Mouse (Mus musculus) kidney, adult 2 months (tissue): ENCODE results near the gene Aurkaip1.

Experiments used
- CTCF ChIP-seq: fragments of 200-500 bp; conservative IDR thresholded peaks from 2 replicates; pipeline ENCODE4 v1.5.1; 2011; ENCODE audit warnings: low read depth, mild to moderate bottlenecking, control low read depth, low read length, moderate library complexity, mixed read lengths; ENCODE audit not compliant: insufficient read depth, insufficient read length
- POLR2A ChIP-seq: fragments of 200-500 bp; IDR thresholded peaks from one replicate; pipeline ENCODE4 v1.6.1; 2011; ENCODE audit warnings: low read depth, low read length, control low read depth

GRCm38 (mm10) chr4:155848434-155849095 lies 17.5 kb downstream of the Aurkaip1 start:
- no peak for TF ChIP-seq POLR2A
- no peak for TF ChIP-seq CTCF
